Mouse (Mus musculus) heart, adult 2 months (tissue): ENCODE data around the gene Unc93b1. TPM values are rescaled to one million over a fixed set of nuclear protein-coding genes. Genes with fewer than 3 reads are reported as not detected.

Experiments used
- DNase-seq, 2 experiments: peaks; one replicate each; pipeline ENCODE4 v3.0.0; 2021
- H3K27ac ChIP-seq: fragments of 200-600 bp; 2 replicates; pipeline ENCODE4 v1.8.1; 2022
- H3K27me3 ChIP-seq: fragments of 200-500 bp; 2 replicates; pipeline ENCODE4 v1.6.1; 2012; ENCODE audit warnings: mild to moderate bottlenecking, low read length, inconsistent platforms, mixed read lengths; ENCODE audit not compliant: control insufficient read depth, insufficient read depth
- H3K36me3 ChIP-seq: fragments of 200-500 bp; 2 replicates; pipeline ENCODE4 v1.6.1; 2012; ENCODE audit warnings: low read length, inconsistent platforms; ENCODE audit not compliant: control insufficient read depth, insufficient read depth
- H3K4me1 ChIP-seq: fragments of 200-500 bp; 2 replicates; pipeline ENCODE4 v1.6.1; 2011; ENCODE audit warnings: low read length; ENCODE audit not compliant: control insufficient read depth, insufficient read depth
- H3K4me3 ChIP-seq: fragments of 200-600 bp; 2 replicates; pipeline ENCODE4 v1.8.1; 2022
- H3K79me2 ChIP-seq: fragments of 200-500 bp; replicated peaks from 2 replicates; pipeline ENCODE4 v1.6.1; 2012; ENCODE audit warnings: mild to moderate bottlenecking, inconsistent platforms, low read length, moderate library complexity, mixed read lengths; ENCODE audit not compliant: control insufficient read depth, insufficient read depth
- H3K9ac ChIP-seq: fragments of 200-500 bp; 2 replicates; pipeline ENCODE4 v1.6.1; 2012; ENCODE audit warnings: low read depth, mild to moderate bottlenecking, control low read depth, inconsistent platforms, low read length, mixed read lengths
- CTCF ChIP-seq: fragments of 200-600 bp; IDR thresholded peaks from 2 replicates; pipeline ENCODE4 v1.8.1; 2022; ENCODE audit warnings: antibody characterized with exemption, mild to moderate bottlenecking, moderate library complexity
- EP300 ChIP-seq: fragments of 200-500 bp; IDR thresholded peaks from 2 replicates; pipeline ENCODE4 v1.6.1; 2011; ENCODE audit warnings: low read depth, low read length, control low read depth; ENCODE audit not compliant: insufficient read depth
- POLR2A ChIP-seq: fragments of 200-500 bp; IDR thresholded peaks from 2 replicates; pipeline ENCODE4 v1.6.1; 2011; ENCODE audit warnings: mild to moderate bottlenecking, low read depth, low read length, control low read depth; ENCODE audit not compliant: insufficient read depth
- WGBS: fragments of 180-500 bp; shearing (Covaris S2); methylation state at CpG from one replicate; pipeline ENCODE4 v1.1.7; 2018; 5-methylcytosine and 5-hydroxymethylcytosine counted together
- intact Hi-C: fragments of 180-260 bp; cut with DNase I; formaldehyde crosslinking; loops from one replicate; pipeline ENCODE4 v1.15.1; 2025
- polyA plus RNA-seq: library from polyadenylated mRNA; depleted of rRNA; stranded (reverse); fragments of >200 nt; gene quantifications from 2 replicates; pipeline ENCODE4 v1.2.3, GENCODE M21; 2012
- total RNA-seq, 2 experiments: library from RNA; stranded (reverse); gene quantifications; 2 replicates each; pipeline ENCODE4 v1.2.3; 2021

Unc93b1 gene
- total and polyA plus RNA-seq, 3 experiments: 17.5 to 45.5 (median 18.3) TPM

- 57% methylated on average over 10 of the region's 10 CpGs for WGBS
- TF ChIP-seq CTCF: no peak
- TF ChIP-seq EP300: no peak
- no peak for TF ChIP-seq POLR2A
- intact Hi-C loops: no loop called here
- Histone ChIP-seq H3K27ac (peak overlapping the region; percentile 83), H3K4me3 (no peak overlapping the region; the same call in 1 of the 2 replicates), H3K79me2 (0 out of 2 replicates have a peak, but pooled peaks cover 1% of the 10 kb centered on the region), H3K27me3 (no peaks in the 10 kb centered on the region), H3K36me3 (no peaks in the 10 kb centered on the region), H3K4me1 (peaks cover 3% of the 10 kb centered on the region; the same call in 1 of the 2 replicates), H3K9ac (0 out of 2 replicates have a peak overlapping the region, but pooled peaks have one; percentile 11)
- no peak for DNase-seq
Observed at GRCm38 (mm10) chr19:3904363-3904675, 30.7 kb upstream of the Unc93b1 start.

- peaks cover 3% of the 10 kb centered on the region; the same call in 1 of the 2 replicates for H3K4me1 ChIP-seq
- DNase-seq: peak; percentile 68 to 74
- H3K79me2 ChIP-seq: 0 out of 2 replicates have a peak, but pooled peaks cover 1% of the 10 kb centered on the region
- peak overlapping the region; percentile 83 for H3K27ac ChIP-seq
- intact Hi-C loops: no loop called here
- peak overlapping the region; percentile 47 for H3K9ac ChIP-seq
- H3K4me3 ChIP-seq: peak overlapping the region; percentile 71
- WGBS: 39% methylated on average over 6 of the region's 6 CpGs
- H3K27me3 ChIP-seq: no peaks in the 10 kb centered on the region
- TF ChIP-seq CTCF (no peak), POLR2A (peak; percentile 48), EP300 (no peak)
- H3K36me3 ChIP-seq: no peaks in the 10 kb centered on the region
Observed at GRCm38 (mm10) chr19:3905261-3905969, 29.6 kb upstream of the Unc93b1 start.

- no peak for TF ChIP-seq POLR2A
- no peak for TF ChIP-seq CTCF
- no peak for TF ChIP-seq EP300
- H3K36me3 ChIP-seq: no peaks in the 10 kb centered on the region
- DNase-seq: no peak
- intact Hi-C loops: loop anchor here (2.0 kb wide), 1 partner anchor 54 kb away; no protein-coding TSS in a partner anchor
- 19% methylated on average over 10 of the region's 10 CpGs for WGBS
- H3K79me2 ChIP-seq: 0 out of 2 replicates have a peak, but pooled peaks cover 1% of the 10 kb centered on the region
- H3K9ac ChIP-seq: peak overlapping the region; percentile 71
- H3K4me3 ChIP-seq: peak overlapping the region; percentile 71
- H3K27me3 ChIP-seq: no peaks in the 10 kb centered on the region
- H3K4me1 ChIP-seq: peaks cover 3% of the 10 kb centered on the region; the same call in 1 of the 2 replicates
- H3K27ac ChIP-seq: peak overlapping the region; percentile 83
Observed at GRCm38 (mm10) chr19:3906326-3906725, 28.7 kb upstream of the Unc93b1 start.

GRCm38 (mm10) chr19:3906795-3907786 is 27.9 kb upstream of the Unc93b1 start, which contains the start of gene Tcirg1:
Tcirg1 (minus strand) TSS chr19:3907133.
- intact Hi-C loops: loop anchor here (2.0 kb wide), 1 partner anchor 54 kb away; no protein-coding TSS in a partner anchor
- Histone ChIP-seq H3K4me3 (peak within 1 kb of the TSS; percentile 71), H3K79me2 (0 out of 2 replicates have a peak, but pooled peaks cover 1% of the 10 kb centered on the region), H3K27me3 (no peaks in the 10 kb centered on the region), H3K9ac (peak within 1 kb of the TSS; percentile 71), H3K4me1 (peaks cover 6% of the 10 kb centered on the region), H3K36me3 (no peaks in the 10 kb centered on the region), H3K27ac (peak within 1 kb of the TSS; percentile 83)
- peak; percentile 89 for DNase-seq
- TF ChIP-seq POLR2A (peak; percentile 92), EP300 (no peak)
- 5% methylated on average over 36 of the region's 36 CpGs for WGBS

GRCm38 (mm10) chr19:3907876-3908660 is 26.9 kb upstream of the Unc93b1 start:
- H3K79me2 ChIP-seq: 0 out of 2 replicates have a peak, but pooled peaks cover 1% of the 10 kb centered on the region
- peak overlapping the region; percentile 83; the same call in 1 of the 2 replicates for H3K27ac ChIP-seq
- WGBS: 57% methylated on average over 8 of the region's 8 CpGs
- H3K4me3 ChIP-seq: no peak overlapping the region
- H3K27me3 ChIP-seq: no peaks in the 10 kb centered on the region
- H3K36me3 ChIP-seq: no peaks in the 10 kb centered on the region
- peaks cover 6% of the 10 kb centered on the region for H3K4me1 ChIP-seq
- intact Hi-C loops: loop anchor here (2.0 kb wide), 1 partner anchor 55 kb away; no protein-coding TSS in a partner anchor
- no peak overlapping the region for H3K9ac ChIP-seq
- 0 out of 2 replicates have a peak, but pooled peaks have one; percentile 37 for TF ChIP-seq POLR2A
- TF ChIP-seq CTCF: no peak
- TF ChIP-seq EP300: no peak
- DNase-seq: no peak
